Mouse (Mus musculus) C2C12 (cell line): ENCODE measurements around the gene Car11.

Experiments used
- CEBPB ChIP-seq: IDR thresholded peaks from one replicate; pipeline ENCODE4 v1.6.1; 2011; ENCODE audit warnings: low read depth, mild to moderate bottlenecking, control low read depth, moderate library complexity
- CTCF ChIP-seq: IDR thresholded peaks from one replicate; pipeline ENCODE4 v1.5.1; 2011; ENCODE audit not compliant: control insufficient read depth, insufficient read depth, insufficient read length
- FOSL1 ChIP-seq: IDR thresholded peaks from one replicate; pipeline ENCODE4 v1.8.0; 2011; ENCODE audit warnings: mild to moderate bottlenecking, low read length; ENCODE audit not compliant: poor library complexity, insufficient read depth, severe bottlenecking
- MAX ChIP-seq: IDR thresholded peaks from one replicate; pipeline ENCODE4 v1.6.1; 2011; ENCODE audit warnings: mild to moderate bottlenecking, control low read depth
- MYOD1 ChIP-seq: IDR thresholded peaks from one replicate; pipeline ENCODE4 v1.6.1; 2011; ENCODE audit warnings: low read depth; ENCODE audit not compliant: control insufficient read depth, insufficient read length
- USF1 ChIP-seq: IDR thresholded peaks from one replicate; pipeline ENCODE4 v1.6.1; 2011; ENCODE audit warnings: low read depth, mild to moderate bottlenecking, control low read depth, moderate library complexity

- TF ChIP-seq CTCF: peak; percentile 93
- TF ChIP-seq MYOD1: no peak
- no peak for TF ChIP-seq USF1
- no peak for TF ChIP-seq FOSL1
- TF ChIP-seq CEBPB: no peak
- TF ChIP-seq MAX: no peak
Observed at GRCm38 (mm10) chr7:45682144-45683126, 17.2 kb upstream of the Car11 start.
